Mouse (Mus musculus): ENCODE results near the gene Zfp160.
A peak's percentile ranks its signal among the peaks of the same experiment; 100 is the strongest.

DNA sequence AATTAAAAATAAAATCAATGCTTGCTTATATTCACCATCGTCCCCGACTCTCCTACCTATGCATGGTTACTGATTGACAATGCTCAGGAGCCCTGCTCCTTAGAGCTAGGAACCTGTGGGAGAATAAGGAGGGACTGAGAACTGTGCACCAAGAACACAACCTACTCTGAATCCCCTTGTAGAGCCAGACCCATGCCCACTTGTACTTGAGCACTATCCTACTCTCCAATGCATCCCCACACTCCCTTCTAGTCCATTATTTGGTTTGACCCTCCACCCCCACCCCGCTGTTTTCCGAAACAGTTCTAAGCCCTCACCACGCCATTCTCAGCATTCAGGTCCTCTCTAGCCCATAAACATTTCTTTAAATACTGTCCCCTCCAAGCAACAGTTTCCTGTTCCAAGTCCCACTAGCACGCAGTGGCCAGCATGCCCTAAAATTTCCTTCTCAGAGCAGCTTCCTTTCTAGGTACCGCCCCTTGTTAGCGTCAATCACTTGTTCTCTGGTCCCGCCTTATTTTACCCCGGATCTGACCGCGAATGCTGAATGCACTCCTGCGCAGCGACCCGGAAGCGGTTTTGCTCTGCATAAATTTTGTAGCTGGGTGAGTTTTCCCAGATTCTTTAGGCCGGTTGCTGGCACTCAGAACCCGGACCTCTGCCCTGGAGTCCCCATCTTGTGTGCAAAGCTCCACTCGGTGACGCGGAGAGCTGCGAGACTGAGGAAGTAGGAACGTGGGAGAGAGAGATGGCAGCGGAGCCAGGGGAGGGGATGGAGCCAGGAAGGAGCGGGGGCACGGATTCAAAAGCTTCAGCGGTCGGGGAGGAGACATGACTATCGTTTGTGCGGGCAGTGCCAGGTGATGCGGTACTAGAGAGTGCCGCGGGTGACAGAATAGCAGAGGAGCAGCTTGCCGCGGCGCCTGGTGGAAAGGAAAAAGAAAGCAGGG lies at the start of gene Zfp160:
- peak; percentile 41; the same call in 1 of the 2 replicates for TF ChIP-seq CTCF (IDR thresholded peaks at IDR 0.05; ENCODE audit: borderline replicate concordance, control insufficient read depth, extremely low read depth, insufficient read depth, low read length, poor library complexity)
- TF ChIP-seq POLR2A (IDR thresholded peaks at IDR 0.05; ENCODE audit: control insufficient read depth, extremely low read depth, insufficient read depth, low read length, poor library complexity), result peak; percentile 51; the same call in 1 of the 2 replicates
